33 mouse cellular contexts compared by ENCODE assay signal in genomic region chr8:127579436-127579835, GRCm38 (mm10).
A peak's percentile ranks its signal among the peaks of the same experiment; 100 is the strongest.
DNase-seq lines count a peak whose midpoint lies in the region; ATAC-seq lines count a peak whose summit lies in the region.
"Had no signal": no experiment of that assay in that cellular context is flagged by ENCODE, and none has a peak within 500 bp of the region (broad histone marks: within the 10 kb centered on the region; RNA-seq: fewer than 3 reads in every experiment).

No protein-coding gene starts in this region.

- H3K4me1 ChIP-seq in liver, embryonic 13.5 days (replicated peaks), result no peaks in the 10 kb centered on the region
- no peaks in the 10 kb centered on the region for H3K4me1 ChIP-seq in liver, embryonic 11.5 days (replicated peaks; ENCODE audit: control insufficient read depth, insufficient read depth, low read length)
- no peaks in the 10 kb centered on the region for H3K4me1 ChIP-seq in heart, embryonic 10.5 days
- H3K4me1 ChIP-seq: stomach, embryonic 15.5 days had no signal

- H3K27me3 ChIP-seq in liver, embryonic 13.5 days, result no peaks in the 10 kb centered on the region
- no peaks in the 10 kb centered on the region for H3K27me3 ChIP-seq in liver, embryonic 11.5 days (replicated peaks; ENCODE audit: control insufficient read depth, insufficient read depth, low read length)
- no peaks in the 10 kb centered on the region for H3K27me3 ChIP-seq in heart, embryonic 10.5 days (ENCODE audit: insufficient read depth, poor library complexity, severe bottlenecking)
- H3K27me3 ChIP-seq: forebrain, embryonic 13.5 days; midbrain, embryonic 12.5 days; neural tube, embryonic 13.5 days; stomach, embryonic 15.5 days had no signal

- WGBS in liver, embryonic 13.5 days (ENCODE audit: insufficient replicate concordance), result 66% methylated on average over 9 of the region's 9 CpGs
- 82% methylated on average over 9 of the region's 9 CpGs for WGBS in liver, embryonic 11.5 days
- WGBS in heart, embryonic 10.5 days, result 84% methylated on average over 9 of the region's 9 CpGs

- DNase-seq in liver, embryonic 13.5 days, result peak; percentile 7
- no peak for DNase-seq in liver, embryonic 11.5 days (ENCODE audit: low spot score)
- DNase-seq in ES-CJ7 (ENCODE audit: low read depth, low spot score) (peak; percentile 60), ZHBTc4 (ENCODE audit: low read depth, low spot score) (peak; percentile 54)
- DNase-seq in testis, postnatal 14 days (ENCODE audit: low spot score), result peak; percentile 54
- DNase-seq in retina, postnatal 1 day, result no peak
- DNase-seq in heart, embryonic 10.5 days (ENCODE audit: low spot score), result no peak
- DNase-seq: adrenal gland, postnatal 10 days; B cell, adult 2 months; cerebellum, adult 11 months; cerebellum, adult 9-10 months; cerebellum, postnatal 36 days; gastrocnemius, postnatal 14 days; heart, postnatal 4 days; kidney, adult 2 months; kidney, postnatal 36 days; layer of hippocampus, postnatal 36 days; lung, adult 2 months; lung, postnatal 14 days; right cerebral cortex, postnatal 14 days; thymus, adult 2 months; thymus, postnatal 36 days had no signal

- H3K9ac ChIP-seq in liver, embryonic 13.5 days, result no peak overlapping the region
- H3K9ac ChIP-seq in liver, embryonic 11.5 days (ENCODE audit: low read depth, low read length), result no peak overlapping the region
- H3K9ac ChIP-seq: forebrain, embryonic 13.5 days; hindbrain, embryonic 14.5 days; liver, embryonic 14.5 days; midbrain, embryonic 12.5 days; neural tube, embryonic 13.5 days; stomach, embryonic 15.5 days had no signal

- no peaks in the 10 kb centered on the region for H3K36me3 ChIP-seq in liver, embryonic 13.5 days
- H3K36me3 ChIP-seq in liver, embryonic 11.5 days (ENCODE audit: control insufficient read depth, insufficient read depth, low read length), result no peaks in the 10 kb centered on the region
- H3K36me3 ChIP-seq in heart, embryonic 10.5 days, result no peaks in the 10 kb centered on the region
- H3K36me3 ChIP-seq: midbrain, embryonic 12.5 days; neural tube, embryonic 13.5 days; stomach, embryonic 15.5 days had no signal

- no peak overlapping the region for H3K27ac ChIP-seq in liver, embryonic 13.5 days
- H3K27ac ChIP-seq in liver, embryonic 11.5 days (ENCODE audit: low read depth, low read length), result no peak overlapping the region
- no peak overlapping the region for H3K27ac ChIP-seq in heart, embryonic 10.5 days
- H3K27ac ChIP-seq: forebrain, embryonic 13.5 days; hindbrain, embryonic 14.5 days; layer of hippocampus, adult 2 months; liver, embryonic 14.5 days; midbrain, embryonic 12.5 days; neural tube, embryonic 13.5 days; stomach, embryonic 15.5 days had no signal

- no peaks in the 10 kb centered on the region for H3K9me3 ChIP-seq in liver, embryonic 13.5 days (replicated peaks)
- no peaks in the 10 kb centered on the region for H3K9me3 ChIP-seq in liver, embryonic 11.5 days (ENCODE audit: control insufficient read depth, low read length)
- no peaks in the 10 kb centered on the region for H3K9me3 ChIP-seq in heart, embryonic 10.5 days
- H3K9me3 ChIP-seq: forebrain, embryonic 13.5 days; megakaryocyte, embryonic 14.5 days; midbrain, embryonic 12.5 days; neural tube, embryonic 13.5 days; stomach, embryonic 15.5 days had no signal

- H3K4me3 ChIP-seq in liver, embryonic 13.5 days (replicated peaks), result no peak overlapping the region
- H3K4me3 ChIP-seq in liver, embryonic 11.5 days (ENCODE audit: low read depth, low read length), result no peak overlapping the region
- no peak overlapping the region for H3K4me3 ChIP-seq in heart, embryonic 10.5 days
- H3K4me3 ChIP-seq: forebrain, embryonic 13.5 days; layer of hippocampus, adult 2 months; megakaryocyte, embryonic 14.5 days; midbrain, embryonic 12.5 days; myocyte; neural tube, embryonic 13.5 days; stomach, embryonic 15.5 days had no signal

- no peak overlapping the region for H3K4me2 ChIP-seq in liver, embryonic 13.5 days
- no peak overlapping the region for H3K4me2 ChIP-seq in liver, embryonic 11.5 days
- H3K4me2 ChIP-seq: forebrain, embryonic 13.5 days; heart, embryonic 11.5 days; hindbrain, embryonic 14.5 days; midbrain, embryonic 12.5 days; neural tube, embryonic 13.5 days; stomach, embryonic 15.5 days had no signal

- no peak for ATAC-seq in liver, embryonic 13.5 days (ENCODE audit: low read depth)
- ATAC-seq in liver, embryonic 11.5 days (replicated peaks; ENCODE audit: low FRiP score), result no peak
- ATAC-seq: forebrain, embryonic 13.5 days; inflammation-experienced regulatory T-cells, adult 6 months had no signal

Comparison
In these comparisons a context has a peak if more than half of its experiments do, and no peak if none do; other contexts are left out.
1. DNase-seq: peak in liver, embryonic 13.5 days (single experiment), ES-CJ7 (single experiment), ZHBTc4 (single experiment) and testis, postnatal 14 days (single experiment); none in liver, embryonic 11.5 days (single experiment), retina, postnatal 1 day (single experiment) and heart, embryonic 10.5 days (single experiment).